31 mouse cellular contexts compared by ENCODE assay signal in genomic region chr3:121999934-122000333, GRCm38 (mm10). TPM values are rescaled to one million over a fixed set of nuclear protein-coding genes. Genes with fewer than 3 reads are reported as not detected.
DNase-seq lines count a peak whose midpoint lies in the region; ATAC-seq and TF ChIP-seq lines count a peak whose summit lies in the region.
"Had no signal": no experiment of that assay in that cellular context is flagged by ENCODE, and none has a peak within 500 bp of the region (broad histone marks: within the 10 kb centered on the region; RNA-seq: fewer than 3 reads in every experiment).

No protein-coding gene starts in this region.

- ATAC-seq in hindbrain, embryonic 12.5 days (ENCODE audit: low FRiP score): no peak
- ATAC-seq in embryonic facial prominence, embryonic 11.5 days (replicated peaks; ENCODE audit: insufficient number of reproducible peaks, low FRiP score, low TSS enrichment, low read depth): no peak
- ATAC-seq in liver, postnatal 0 days: no peak
- ATAC-seq: midbrain, embryonic 13.5 days had no signal

- no peak overlapping the region for H3K4me3 ChIP-seq in hindbrain, embryonic 10.5 days
- no peak overlapping the region for H3K4me3 ChIP-seq in hindbrain, embryonic 12.5 days
- H3K4me3 ChIP-seq in embryonic facial prominence, embryonic 11.5 days (ENCODE audit: low read depth, low read length): no peak overlapping the region
- H3K4me3 ChIP-seq in liver, postnatal 0 days (ENCODE audit: low read depth, low read length): no peak overlapping the region
- H3K4me3 ChIP-seq: embryonic facial prominence, embryonic 13.5 days; erythroblast, embryonic 14.5 days; forebrain, embryonic 12.5 days; heart, embryonic 12.5 days; hindbrain, embryonic 13.5 days; left cerebral cortex, adult 2 months; liver, embryonic 13.5 days; midbrain, embryonic 13.5 days had no signal

- H3K4me1 ChIP-seq in hindbrain, embryonic 10.5 days (replicated peaks): peaks cover 8% of the 10 kb centered on the region
- 0 out of 2 replicates have a peak, but pooled peaks cover 3% of the 10 kb centered on the region for H3K4me1 ChIP-seq in hindbrain, embryonic 12.5 days
- peaks cover 5% of the 10 kb centered on the region; the same call in 1 of the 2 replicates for H3K4me1 ChIP-seq in embryonic facial prominence, embryonic 11.5 days (ENCODE audit: control insufficient read depth, insufficient read depth, low read length)
- H3K4me1 ChIP-seq in liver, postnatal 0 days (ENCODE audit: insufficient read depth): no peaks in the 10 kb centered on the region
- H3K4me1 ChIP-seq: forebrain, embryonic 12.5 days; liver, embryonic 13.5 days; midbrain, embryonic 13.5 days had no signal

- peaks cover 6% of the 10 kb centered on the region; the same call in 1 of the 2 replicates for H3K36me3 ChIP-seq in hindbrain, embryonic 10.5 days
- no peaks in the 10 kb centered on the region for H3K36me3 ChIP-seq in hindbrain, embryonic 12.5 days
- no peaks in the 10 kb centered on the region for H3K36me3 ChIP-seq in embryonic facial prominence, embryonic 11.5 days (replicated peaks; ENCODE audit: control insufficient read depth, insufficient read depth, low read depth, low read length)
- peaks cover 23% of the 10 kb centered on the region for H3K36me3 ChIP-seq in liver, postnatal 0 days (replicated peaks; ENCODE audit: insufficient read depth, low read length)
- H3K36me3 ChIP-seq: forebrain, embryonic 12.5 days; hindbrain, embryonic 13.5 days; midbrain, embryonic 13.5 days had no signal

- no peak overlapping the region for H3K27ac ChIP-seq in hindbrain, embryonic 10.5 days
- no peak overlapping the region for H3K27ac ChIP-seq in hindbrain, embryonic 12.5 days
- no peak overlapping the region for H3K27ac ChIP-seq in embryonic facial prominence, embryonic 11.5 days (replicated peaks; ENCODE audit: low read depth, low read length)
- H3K27ac ChIP-seq in liver, postnatal 0 days (ENCODE audit: low read depth): no peak overlapping the region
- H3K27ac ChIP-seq: embryonic facial prominence, embryonic 13.5 days; forebrain, embryonic 12.5 days; hindbrain, embryonic 13.5 days; left cerebral cortex, adult 2 months; liver, embryonic 13.5 days; midbrain, embryonic 13.5 days had no signal

- no peak overlapping the region for H3K9ac ChIP-seq in hindbrain, embryonic 12.5 days
- no peak overlapping the region for H3K9ac ChIP-seq in embryonic facial prominence, embryonic 11.5 days (replicated peaks; ENCODE audit: low read length)
- H3K9ac ChIP-seq in liver, postnatal 0 days (replicated peaks): no peak overlapping the region
- H3K9ac ChIP-seq: embryonic facial prominence, embryonic 13.5 days; forebrain, embryonic 12.5 days; heart, embryonic 12.5 days; hindbrain, embryonic 13.5 days; liver, embryonic 13.5 days; lung, embryonic 14.5 days; midbrain, embryonic 13.5 days had no signal

- 88% methylated on average over 2 of the region's 2 CpGs for WGBS in hindbrain, embryonic 10.5 days
- 77% methylated on average over 2 of the region's 2 CpGs for WGBS in hindbrain, embryonic 12.5 days
- 53% methylated on average over 2 of the region's 2 CpGs for WGBS in embryonic facial prominence, embryonic 11.5 days
- WGBS in liver, postnatal 0 days (ENCODE audit: insufficient replicate concordance): 91% methylated on average over 2 of the region's 2 CpGs

- TF ChIP-seq EP300 in liver, postnatal 0 days (IDR thresholded peaks at IDR 0.05; ENCODE audit: low read depth): no peak

- no peaks in the 10 kb centered on the region for H3K9me3 ChIP-seq in hindbrain, embryonic 10.5 days
- no peaks in the 10 kb centered on the region for H3K9me3 ChIP-seq in hindbrain, embryonic 12.5 days (replicated peaks)
- H3K9me3 ChIP-seq in embryonic facial prominence, embryonic 11.5 days (replicated peaks; ENCODE audit: control insufficient read depth, low read length): no peaks in the 10 kb centered on the region
- H3K9me3 ChIP-seq in liver, postnatal 0 days (ENCODE audit: low read length): no peaks in the 10 kb centered on the region
- H3K9me3 ChIP-seq: embryonic facial prominence, embryonic 13.5 days; forebrain, embryonic 12.5 days; G1E; heart, embryonic 12.5 days; hindbrain, embryonic 13.5 days; liver, embryonic 13.5 days; midbrain, embryonic 13.5 days had no signal

- no peaks in the 10 kb centered on the region for H3K27me3 ChIP-seq in hindbrain, embryonic 10.5 days (ENCODE audit: insufficient read depth, poor library complexity, severe bottlenecking)
- no peaks in the 10 kb centered on the region for H3K27me3 ChIP-seq in hindbrain, embryonic 12.5 days
- H3K27me3 ChIP-seq in embryonic facial prominence, embryonic 11.5 days (ENCODE audit: control insufficient read depth, insufficient read depth, low read length): no peaks in the 10 kb centered on the region
- no peaks in the 10 kb centered on the region for H3K27me3 ChIP-seq in liver, postnatal 0 days (ENCODE audit: insufficient read depth, low read length)
- H3K27me3 ChIP-seq: embryonic facial prominence, embryonic 13.5 days; forebrain, embryonic 12.5 days; heart, embryonic 12.5 days; hindbrain, embryonic 13.5 days; liver, embryonic 13.5 days; midbrain, embryonic 13.5 days had no signal

- TF ChIP-seq CTCF in liver, postnatal 0 days (IDR thresholded peaks at IDR 0.05; ENCODE audit: low read depth): no peak

- H3K4me2 ChIP-seq in hindbrain, embryonic 12.5 days (replicated peaks): no peak overlapping the region
- no peak overlapping the region for H3K4me2 ChIP-seq in embryonic facial prominence, embryonic 11.5 days (ENCODE audit: low read depth, low read length)
- no peak overlapping the region for H3K4me2 ChIP-seq in liver, postnatal 0 days (ENCODE audit: low read depth, low read length)
- H3K4me2 ChIP-seq: embryonic facial prominence, embryonic 13.5 days; forebrain, embryonic 12.5 days; heart, embryonic 12.5 days; hindbrain, embryonic 13.5 days; liver, embryonic 13.5 days; lung, embryonic 14.5 days; midbrain, embryonic 13.5 days had no signal

- DNase-seq in hindbrain, embryonic 10.5 days (ENCODE audit: low spot score): peak; percentile 12
- DNase-seq in ZHBTc4 (ENCODE audit: low read depth, low spot score): peak; percentile 86
- DNase-seq in embryonic facial prominence, embryonic 11.5 days (ENCODE audit: low spot score): peak; percentile 33
- peak; percentile 25 for DNase-seq in mesoderm, embryonic 11.5 days (ENCODE audit: low read depth, low spot score)
- no peak for DNase-seq in layer of hippocampus, adult 8-10 months (ENCODE audit: low spot score in 2 of 2)
- no peak for DNase-seq in liver, postnatal 0 days
- DNase-seq in left cerebral cortex, adult 8-10 months (ENCODE audit: low spot score in 2 of 2): no peak
- DNase-seq: adrenal gland, postnatal 14 days; cerebellum, adult 8-10 months; cerebellum, postnatal 36 days; gastrocnemius, postnatal 25 days; heart, adult 18-20 months; heart, postnatal 10 days; kidney, adult 18-20 months; kidney, postnatal 10 days; left cerebral cortex, postnatal 4 days; liver, embryonic 13.5 days; lung, embryonic 14.5 days; right cerebral cortex, postnatal 25 days; spleen, adult 18-20 months; thymus, postnatal 36 days had no signal

RNA-seq across cellular contexts. Expression of gene Abca4, which starts 44.3 kb away (rescaled TPM):
- 2.1 and 2.3 TPM in 2 replicates for polyA plus RNA-seq in hindbrain, embryonic 10.5 days (2016; fragmentation: Nextera tagmentation; extraction: Ambion mirVana)
- 2.6 and 2.7 TPM in 2 replicates for polyA plus RNA-seq in hindbrain, embryonic 12.5 days (2016; fragmentation: Nextera tagmentation; extraction: Ambion mirVana)
- 1.9 TPM in 2 replicates for polyA plus RNA-seq in embryonic facial prominence, embryonic 11.5 days (2014; fragmentation: Nextera tagmentation; extraction: Ambion mirVana)
- 1 to 10 TPM; 1.6 to 3.1 (median 2.4) TPM for total RNA-seq in layer of hippocampus, adult 8-10 months (2022)
- polyA plus RNA-seq in liver, postnatal 0 days (2015; fragmentation: Nextera tagmentation; extraction: Ambion mirVana): 0.22 and 0.40 TPM in 2 replicates
- total RNA-seq in left cerebral cortex, adult 8-10 months (2022): 1 to 10 TPM; 3.1 to 3.3 (median 3.2) TPM
- total RNA-seq: monocyte, adult 5-6 weeks had no signal

RNA-seq across cellular contexts. Expression of gene Arhgap29, which starts 47.6 kb away (rescaled TPM):
- 23.3 and 31.8 TPM in 2 replicates for polyA plus RNA-seq in hindbrain, embryonic 10.5 days (2016; fragmentation: Nextera tagmentation; extraction: Ambion mirVana)
- polyA plus RNA-seq in hindbrain, embryonic 12.5 days (2016; fragmentation: Nextera tagmentation; extraction: Ambion mirVana): 41.5 and 50.6 TPM in 2 replicates
- 54.5 and 62.1 TPM in 2 replicates for polyA plus RNA-seq in embryonic facial prominence, embryonic 11.5 days (2014; fragmentation: Nextera tagmentation; extraction: Ambion mirVana)
- 10 to 100 TPM; 16.4 to 20.7 (median 18.2) TPM for total RNA-seq in layer of hippocampus, adult 8-10 months (2022)
- polyA plus RNA-seq in liver, postnatal 0 days (2015; fragmentation: Nextera tagmentation; extraction: Ambion mirVana): 7.3 and 10.4 TPM in 2 replicates
- total RNA-seq in left cerebral cortex, adult 8-10 months (2022): 10 to 100 TPM; 20.0 to 26.9 (median 24.7) TPM
- polyA plus RNA-seq: erythroblast, embryonic 14.5 days had no signal

Comparison
In these comparisons a context has a peak if more than half of its experiments do, and no peak if none do; other contexts are left out.
1. DNase-seq: peak in hindbrain, embryonic 10.5 days (single experiment), ZHBTc4 (single experiment), embryonic facial prominence, embryonic 11.5 days (single experiment) and mesoderm, embryonic 11.5 days (single experiment); none in layer of hippocampus, adult 8-10 months (0 of 2), liver, postnatal 0 days (single experiment) and left cerebral cortex, adult 8-10 months (0 of 2).